Mouse (Mus musculus): ENCODE data around the gene Cdkl2. TPM values are rescaled to one million over a fixed set of nuclear protein-coding genes. Genes with fewer than 3 reads are reported as not detected.
A peak's percentile ranks its signal among the peaks of the same experiment; 100 is the strongest.

Cdkl2 gene
- polyA plus RNA-seq, 1 experiment from 2014 or later: 0.31 TPM

DNA sequence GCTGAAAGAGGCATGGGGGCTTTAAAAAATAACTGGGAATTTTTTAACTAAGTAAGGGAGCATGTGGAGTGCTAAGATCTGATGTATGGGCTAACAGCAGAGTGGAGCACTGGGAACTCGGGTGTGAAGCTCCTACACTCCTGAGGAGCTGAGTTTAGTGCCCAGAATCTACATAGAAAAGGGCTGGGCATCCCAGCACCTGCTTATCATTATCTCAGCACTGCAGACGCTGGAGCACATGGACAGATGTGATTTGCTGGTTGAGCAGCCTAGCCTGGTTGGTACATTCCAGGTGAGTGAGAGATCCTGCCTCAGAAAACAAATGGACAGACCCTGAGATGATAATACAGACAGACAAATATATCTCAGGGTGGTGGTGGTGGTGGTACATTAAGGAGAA, 33.9 kb downstream of the Cdkl2 start:
- Histone ChIP-seq H3K27me3 (ENCODE audit: control insufficient read depth, insufficient read depth, low read depth, low read length) (no peaks in the 10 kb centered on the region), H3K27ac (ENCODE audit: low read length) (no peak overlapping the region), H3K9me3 (replicated peaks; ENCODE audit: control insufficient read depth, low read length) (no peaks in the 10 kb centered on the region), H3K4me2 (ENCODE audit: low read depth, low read length) (no peak overlapping the region), H3K4me3 (ENCODE audit: low read depth, low read length) (no peak overlapping the region), H3K4me1 (ENCODE audit: control insufficient read depth, low read depth, low read length) (no peaks in the 10 kb centered on the region), H3K9ac (ENCODE audit: low read depth, low read length) (no peak overlapping the region), H3K36me3 (ENCODE audit: control insufficient read depth, insufficient read depth) (no peaks in the 10 kb centered on the region)
- 31% methylated on average over 2 of the region's 2 CpGs for WGBS (ENCODE audit: insufficient replicate concordance)
- 0 out of 2 replicates have a peak, but pooled peaks have one; percentile 30 for ATAC-seq (ENCODE audit: low read depth)

GRCm38 (mm10) chr5:92003011-92003410, 40.7 kb downstream of the Cdkl2 start:
- Histone ChIP-seq H3K4me1 (ENCODE audit: control insufficient read depth, low read depth, low read length) (no peaks in the 10 kb centered on the region), H3K4me2 (ENCODE audit: low read depth, low read length) (no peak overlapping the region), H3K9me3 (replicated peaks; ENCODE audit: control insufficient read depth, low read length) (no peaks in the 10 kb centered on the region), H3K27ac (ENCODE audit: low read length) (no peak overlapping the region), H3K27me3 (ENCODE audit: control insufficient read depth, insufficient read depth, low read depth, low read length) (no peaks in the 10 kb centered on the region), H3K4me3 (ENCODE audit: low read depth, low read length) (no peak overlapping the region), H3K36me3 (ENCODE audit: control insufficient read depth, insufficient read depth) (no peaks in the 10 kb centered on the region), H3K9ac (ENCODE audit: low read depth, low read length) (no peak overlapping the region)
- WGBS (ENCODE audit: insufficient replicate concordance): 47% methylated on average over 2 of the region's 2 CpGs
- no peak for ATAC-seq (ENCODE audit: low read depth)

- Histone ChIP-seq H3K4me3 (ENCODE audit: low read depth, low read length) (no peak overlapping the region), H3K36me3 (ENCODE audit: control insufficient read depth, insufficient read depth) (no peaks in the 10 kb centered on the region), H3K27me3 (ENCODE audit: control insufficient read depth, insufficient read depth, low read depth, low read length) (no peaks in the 10 kb centered on the region), H3K9ac (ENCODE audit: low read depth, low read length) (no peak overlapping the region), H3K4me1 (ENCODE audit: control insufficient read depth, low read depth, low read length) (no peaks in the 10 kb centered on the region), H3K9me3 (replicated peaks; ENCODE audit: control insufficient read depth, low read length) (no peaks in the 10 kb centered on the region), H3K27ac (ENCODE audit: low read length) (no peak overlapping the region), H3K4me2 (ENCODE audit: low read depth, low read length) (no peak overlapping the region)
- 30% methylated on average over 2 of the region's 2 CpGs for WGBS (ENCODE audit: insufficient replicate concordance)
- ATAC-seq (ENCODE audit: low read depth): peak; percentile 54; the same call in 1 of the 2 replicates
Observed at GRCm38 (mm10) chr5:92000770-92001169, 42.9 kb downstream of the Cdkl2 start.

GRCm38 (mm10) chr5:91994546-91994945, 49.1 kb downstream of the Cdkl2 start:
- H3K4me3 ChIP-seq (ENCODE audit: low read depth, low read length): no peak overlapping the region
- H3K9ac ChIP-seq (ENCODE audit: low read depth, low read length): no peak overlapping the region
- WGBS (ENCODE audit: insufficient replicate concordance): 66% methylated on average over 13 of the region's 13 CpGs
- no peak overlapping the region for H3K4me2 ChIP-seq (ENCODE audit: low read depth, low read length)
- H3K27me3 ChIP-seq (ENCODE audit: control insufficient read depth, insufficient read depth, low read depth, low read length): no peaks in the 10 kb centered on the region
- no peaks in the 10 kb centered on the region for H3K4me1 ChIP-seq (ENCODE audit: control insufficient read depth, low read depth, low read length)
- no peaks in the 10 kb centered on the region for H3K36me3 ChIP-seq (ENCODE audit: control insufficient read depth, insufficient read depth)
- H3K27ac ChIP-seq (ENCODE audit: low read length): no peak overlapping the region
- no peaks in the 10 kb centered on the region for H3K9me3 ChIP-seq (replicated peaks; ENCODE audit: control insufficient read depth, low read length)
- ATAC-seq (ENCODE audit: low read depth): no peak

DNA sequence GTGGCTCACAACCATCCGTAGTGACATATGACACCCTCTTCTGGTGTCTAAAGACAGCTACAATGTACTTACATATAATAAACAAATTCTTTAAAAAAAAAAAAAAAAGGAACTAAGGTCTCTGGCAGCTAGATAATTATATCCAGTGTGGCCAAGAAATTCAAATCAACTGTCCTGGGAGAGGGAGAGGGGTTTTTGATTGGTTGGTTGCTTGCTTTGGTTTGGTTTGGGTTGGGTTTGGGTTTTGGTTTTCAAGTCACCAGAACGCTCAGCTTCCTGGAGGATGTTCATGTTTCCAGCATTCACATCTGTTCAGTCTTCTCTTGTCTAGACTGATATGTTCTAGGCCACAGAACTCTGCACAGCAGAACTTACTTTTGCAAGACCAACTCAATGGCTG, 50.6 kb downstream of the Cdkl2 start:
- H3K27me3 ChIP-seq (ENCODE audit: control insufficient read depth, insufficient read depth, low read depth, low read length): no peaks in the 10 kb centered on the region
- WGBS (ENCODE audit: insufficient replicate concordance): 67% methylated on average over 2 of the region's 2 CpGs
- ATAC-seq (ENCODE audit: low read depth): no peak

GRCm38 (mm10) chr5:91991191-91991937, 52.3 kb downstream of the Cdkl2 start:
- WGBS (ENCODE audit: insufficient replicate concordance): 39% methylated on average over 6 of the region's 6 CpGs
- Histone ChIP-seq H3K27me3 (ENCODE audit: control insufficient read depth, insufficient read depth, low read depth, low read length) (no peaks in the 10 kb centered on the region), H3K9me3 (replicated peaks; ENCODE audit: control insufficient read depth, low read length) (no peaks in the 10 kb centered on the region), H3K4me2 (ENCODE audit: low read depth, low read length) (no peak overlapping the region), H3K9ac (ENCODE audit: low read depth, low read length) (no peak overlapping the region), H3K4me1 (ENCODE audit: control insufficient read depth, low read depth, low read length) (no peaks in the 10 kb centered on the region), H3K36me3 (ENCODE audit: control insufficient read depth, insufficient read depth) (no peaks in the 10 kb centered on the region), H3K27ac (ENCODE audit: low read length) (no peak overlapping the region), H3K4me3 (ENCODE audit: low read depth, low read length) (no peak overlapping the region)
- no peak for ATAC-seq (ENCODE audit: low read depth)

More for the DNA sequence above, 50.6 kb downstream of the Cdkl2 start:
- Histone ChIP-seq H3K4me2 (ENCODE audit: low read depth, low read length) (no peak overlapping the region), H3K4me3 (ENCODE audit: low read depth, low read length) (no peak overlapping the region), H3K9me3 (replicated peaks; ENCODE audit: control insufficient read depth, low read length) (no peaks in the 10 kb centered on the region), H3K4me1 (ENCODE audit: control insufficient read depth, low read depth, low read length) (no peaks in the 10 kb centered on the region), H3K36me3 (ENCODE audit: control insufficient read depth, insufficient read depth) (no peaks in the 10 kb centered on the region), H3K9ac (ENCODE audit: low read depth, low read length) (no peak overlapping the region), H3K27ac (ENCODE audit: low read length) (no peak overlapping the region)

DNA sequence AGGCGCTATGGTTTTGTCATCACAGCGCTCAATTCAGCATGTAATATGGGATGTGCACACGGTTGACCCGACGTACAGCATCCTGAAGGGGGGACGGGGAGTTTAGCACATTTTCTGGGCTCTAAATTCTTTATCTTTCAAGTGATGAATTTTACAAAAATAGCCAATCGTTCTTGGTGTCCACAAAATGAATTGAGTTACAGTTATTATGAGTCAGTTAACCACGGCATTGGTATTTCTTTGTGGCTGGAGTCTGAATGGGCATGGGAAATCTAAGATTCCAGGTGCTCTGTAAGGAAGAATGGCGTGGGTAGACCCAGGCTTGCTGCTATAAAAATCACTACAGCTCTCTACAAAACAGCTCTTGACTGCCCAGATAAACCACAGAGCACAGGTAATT, 54.4 kb downstream of the Cdkl2 start:
- no peaks in the 10 kb centered on the region for H3K9me3 ChIP-seq (replicated peaks; ENCODE audit: control insufficient read depth, low read length)
- ATAC-seq (ENCODE audit: low read depth): no peak
- H3K4me1 ChIP-seq (ENCODE audit: control insufficient read depth, low read depth, low read length): no peaks in the 10 kb centered on the region
- no peak overlapping the region for H3K4me3 ChIP-seq (ENCODE audit: low read depth, low read length)
- 66% methylated on average over 9 of the region's 9 CpGs for WGBS (ENCODE audit: insufficient replicate concordance)
- H3K27ac ChIP-seq (ENCODE audit: low read length): no peak overlapping the region
- H3K36me3 ChIP-seq (ENCODE audit: control insufficient read depth, insufficient read depth): no peaks in the 10 kb centered on the region
- H3K9ac ChIP-seq (ENCODE audit: low read depth, low read length): no peak overlapping the region
- no peaks in the 10 kb centered on the region for H3K27me3 ChIP-seq (ENCODE audit: control insufficient read depth, insufficient read depth, low read depth, low read length)
- H3K4me2 ChIP-seq (ENCODE audit: low read depth, low read length): no peak overlapping the region

DNA sequence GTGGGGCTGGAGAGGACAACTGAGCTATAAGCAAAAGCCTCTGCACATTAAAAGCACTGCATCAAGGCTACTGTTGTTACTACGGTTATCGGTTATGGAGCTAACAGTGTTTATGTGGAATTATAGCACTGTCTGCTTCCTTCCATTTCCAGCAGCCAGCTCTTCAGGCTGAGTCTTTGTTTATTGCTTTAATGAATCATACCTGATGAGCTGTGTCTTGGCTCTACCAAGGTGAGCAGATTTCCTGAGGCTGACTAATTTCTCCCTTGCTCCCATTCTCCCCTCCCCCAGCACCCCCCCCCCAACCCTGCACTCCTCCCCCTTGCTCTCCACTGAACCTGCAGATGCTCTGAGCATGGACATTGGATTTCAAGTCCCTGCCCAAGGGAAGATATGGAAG, 55.9 kb downstream of the Cdkl2 start:
- Histone ChIP-seq H3K27ac (ENCODE audit: low read length) (no peak overlapping the region), H3K9me3 (replicated peaks; ENCODE audit: control insufficient read depth, low read length) (no peaks in the 10 kb centered on the region), H3K4me1 (ENCODE audit: control insufficient read depth, low read depth, low read length) (no peaks in the 10 kb centered on the region), H3K4me2 (ENCODE audit: low read depth, low read length) (no peak overlapping the region), H3K4me3 (ENCODE audit: low read depth, low read length) (no peak overlapping the region), H3K9ac (ENCODE audit: low read depth, low read length) (no peak overlapping the region), H3K36me3 (ENCODE audit: control insufficient read depth, insufficient read depth) (no peaks in the 10 kb centered on the region), H3K27me3 (ENCODE audit: control insufficient read depth, insufficient read depth, low read depth, low read length) (no peaks in the 10 kb centered on the region)
- WGBS (ENCODE audit: insufficient replicate concordance): 79% methylated on average over 2 of the region's 2 CpGs
- ATAC-seq (ENCODE audit: low read depth): no peak

- Histone ChIP-seq H3K27me3 (ENCODE audit: control insufficient read depth, insufficient read depth, low read depth, low read length) (no peaks in the 10 kb centered on the region), H3K4me1 (ENCODE audit: control insufficient read depth, low read depth, low read length) (no peaks in the 10 kb centered on the region), H3K4me3 (ENCODE audit: low read depth, low read length) (no peak within 1 kb of the TSS), H3K27ac (ENCODE audit: low read length) (no peak within 1 kb of the TSS), H3K36me3 (ENCODE audit: control insufficient read depth, insufficient read depth) (no peaks in the 10 kb centered on the region), H3K4me2 (ENCODE audit: low read depth, low read length) (no peak within 1 kb of the TSS), H3K9ac (ENCODE audit: low read depth, low read length) (no peak within 1 kb of the TSS), H3K9me3 (replicated peaks; ENCODE audit: control insufficient read depth, low read length) (no peaks in the 10 kb centered on the region)
- ATAC-seq (ENCODE audit: low read depth): no peak
- WGBS (ENCODE audit: insufficient replicate concordance): 57% methylated on average over 4 of the region's 4 CpGs
Observed at GRCm38 (mm10) chr5:91987236-91987635, 56.4 kb downstream of the Cdkl2 start, which contains the start of gene Odaph. Gene Odaph, plus strand, starts transcription at chr5:91987475.

All from liver, embryonic 16.5 days (tissue).